Mouse (Mus musculus) G1E (cell line): ENCODE data around the gene Utp11.

Experiments used
- CTCF ChIP-seq: IDR thresholded peaks from 2 replicates; pipeline ENCODE4 v1.5.1; 2012; ENCODE audit warnings: low read depth, low read length, inconsistent platforms, mixed read lengths
- GATA1 ChIP-seq: IDR thresholded peaks from 2 replicates; pipeline ENCODE4 v1.6.1; 2012; ENCODE audit warnings: borderline replicate concordance, low read length, inconsistent platforms, mixed read lengths
- POLR2AphosphoS5 ChIP-seq: IDR thresholded peaks from 2 replicates; pipeline ENCODE4 v1.6.1; 2012; ENCODE audit warnings: low read depth, low read length, inconsistent platforms; ENCODE audit not compliant: insufficient replicate concordance
- TAL1 ChIP-seq: conservative IDR thresholded peaks from 2 replicates; pipeline ENCODE4 v1.6.1; 2012; ENCODE audit warnings: low read depth, low read length, inconsistent platforms, mixed read lengths

- TF ChIP-seq POLR2AphosphoS5 (no peak), CTCF (no peak), GATA1 (no peak), TAL1 (no peak)
These were observed 8.5 kb upstream of the Utp11 start for GRCm38 (mm10) chr4:124701916-124702315.
